Mouse (Mus musculus) midbrain, postnatal 0 days (tissue): ENCODE measurements at regions not wholly inside any gene's neighbourhood (a gene's known extent, or its start where the extent isn't known, plus 50 kb on each side); places are given as distances from the start of the nearest gene placed in this dataset.
A peak's percentile ranks its signal among the peaks of the same experiment; 100 is the strongest.

Source experiments
- ATAC-seq: fragments of 200-750 bp; cut with Nextera tagmentation; 2 replicates; pipeline ENCODE4 v1.8.0; 2017; ENCODE audit warnings: moderate number of reproducible peaks, mild to moderate bottlenecking, moderate TSS enrichment, moderate library complexity; ENCODE audit not compliant: low FRiP score
- DNase-seq: peaks from one replicate; pipeline ENCODE4 v3.0.0-alpha.2; 2015; ENCODE audit warnings: low spot score
- H3K27ac ChIP-seq: fragments of 300-500 bp; sonication (generic); 2 replicates; pipeline ENCODE4 v1.5.1; 2014; ENCODE audit warnings: low read depth, mild to moderate bottlenecking, low read length, mixed read lengths
- H3K27me3 ChIP-seq: fragments of 300-500 bp; sonication (generic); 2 replicates; pipeline ENCODE4 v1.6.1; 2014; ENCODE audit warnings: low read length, control low read depth, mixed read lengths; ENCODE audit not compliant: insufficient read depth
- H3K36me3 ChIP-seq: fragments of 300-500 bp; sonication (generic); 2 replicates; pipeline ENCODE4 v1.6.1; 2014; ENCODE audit warnings: low read length, control low read depth, mixed read lengths; ENCODE audit not compliant: insufficient read depth
- H3K4me1 ChIP-seq: fragments of 300-500 bp; sonication (generic); 2 replicates; pipeline ENCODE4 v1.6.1; 2014; ENCODE audit warnings: mild to moderate bottlenecking, control low read depth, antibody characterized with exemption, low read length, mixed read lengths; ENCODE audit not compliant: insufficient read depth
- H3K4me2 ChIP-seq: fragments of 300-500 bp; sonication (generic); 2 replicates; pipeline ENCODE4 v1.6.1; 2014; ENCODE audit warnings: low read depth, mild to moderate bottlenecking, low read length, mixed read lengths; ENCODE audit not compliant: poor library complexity, severe bottlenecking
- H3K4me3 ChIP-seq: fragments of 300-500 bp; sonication (generic); 2 replicates; pipeline ENCODE4 v1.5.1; 2014; ENCODE audit warnings: low read depth, mild to moderate bottlenecking, low read length, moderate library complexity
- H3K9ac ChIP-seq: fragments of 300-500 bp; sonication (generic); replicated peaks from 2 replicates; pipeline ENCODE4 v1.6.1; 2014; ENCODE audit warnings: mild to moderate bottlenecking, low read length, moderate library complexity, mixed read lengths; ENCODE audit not compliant: poor library complexity, severe bottlenecking
- H3K9me3 ChIP-seq: fragments of 300-500 bp; sonication (generic); 2 replicates; pipeline ENCODE4 v1.6.1; 2016; ENCODE audit warnings: low read length, control low read depth
- CTCF ChIP-seq: IDR thresholded peaks from 2 replicates; pipeline ENCODE4 v1.5.1; 2016; ENCODE audit warnings: antibody characterized with exemption, mild to moderate bottlenecking
- WGBS: fragments of 180-500 bp; shearing (Covaris S2); extraction: QIAGEN DNeasy Blood & Tissue Kit; methylation state at CpG from one replicate; pipeline ENCODE4 v1.1.7; 2014; 5-methylcytosine and 5-hydroxymethylcytosine counted together

GRCm38 (mm10) chr14:105698086-105698485, 198.5 kb downstream of the Spry2 start:
- Histone ChIP-seq H3K27ac (no peak overlapping the region), H3K4me3 (no peak overlapping the region), H3K36me3 (no peaks in the 10 kb centered on the region), H3K9me3 (no peaks in the 10 kb centered on the region), H3K4me2 (no peak overlapping the region), H3K4me1 (no peaks in the 10 kb centered on the region; the same call in 1 of the 2 replicates), H3K9ac (no peak overlapping the region), H3K27me3 (no peaks in the 10 kb centered on the region)
- WGBS, result 95% methylated on average over 1 of the region's 1 CpGs
- DNase-seq (no peak), ATAC-seq (no peak)
- TF ChIP-seq CTCF, result no peak

GRCm38 (mm10) chr14:105697398-105697797, 199.2 kb downstream of the Spry2 start:
- H3K4me2 ChIP-seq, result no peak overlapping the region
- H3K27ac ChIP-seq, result no peak overlapping the region
- H3K4me1 ChIP-seq, result no peaks in the 10 kb centered on the region; the same call in 1 of the 2 replicates
- TF ChIP-seq CTCF, result no peak
- ATAC-seq (no peak), DNase-seq (peak; percentile 51)
- no peaks in the 10 kb centered on the region for H3K27me3 ChIP-seq
- H3K9me3 ChIP-seq, result no peaks in the 10 kb centered on the region
- no peak overlapping the region for H3K4me3 ChIP-seq
- WGBS, result 86% methylated on average over 13 of the region's 13 CpGs
- H3K9ac ChIP-seq, result no peak overlapping the region
- no peaks in the 10 kb centered on the region for H3K36me3 ChIP-seq

GRCm38 (mm10) chr14:105694969-105695368, 201.7 kb downstream of the Spry2 start:
- H3K4me1 ChIP-seq, result no peaks in the 10 kb centered on the region; the same call in 1 of the 2 replicates
- no peaks in the 10 kb centered on the region for H3K27me3 ChIP-seq
- H3K9me3 ChIP-seq, result no peaks in the 10 kb centered on the region
- no peak overlapping the region for H3K9ac ChIP-seq
- no peak overlapping the region for H3K27ac ChIP-seq
- H3K4me2 ChIP-seq, result no peak overlapping the region
- no peak for TF ChIP-seq CTCF
- DNase-seq (no peak), ATAC-seq (no peak)
- H3K4me3 ChIP-seq, result no peak overlapping the region
- H3K36me3 ChIP-seq, result no peaks in the 10 kb centered on the region

GRCm38 (mm10) chr14:105693713-105694112, 202.9 kb downstream of the Spry2 start:
- no peak for ATAC-seq
- WGBS, result 78% methylated on average over 4 of the region's 4 CpGs
- H3K9me3 ChIP-seq, result no peaks in the 10 kb centered on the region
- TF ChIP-seq CTCF, result no peak
- no peak overlapping the region for H3K4me2 ChIP-seq
- no peak overlapping the region for H3K27ac ChIP-seq
- DNase-seq, result no peak
- no peak overlapping the region for H3K4me3 ChIP-seq
- H3K4me1 ChIP-seq, result no peaks in the 10 kb centered on the region; the same call in 1 of the 2 replicates
- no peaks in the 10 kb centered on the region for H3K27me3 ChIP-seq
- no peak overlapping the region for H3K9ac ChIP-seq
- no peaks in the 10 kb centered on the region for H3K36me3 ChIP-seq

- WGBS, result 66% methylated on average over 11 of the region's 11 CpGs
- no peaks in the 10 kb centered on the region for H3K36me3 ChIP-seq
- no peak overlapping the region for H3K4me2 ChIP-seq
- no peaks in the 10 kb centered on the region for H3K4me1 ChIP-seq
- H3K9ac ChIP-seq, result no peak overlapping the region
- no peaks in the 10 kb centered on the region for H3K9me3 ChIP-seq
- H3K4me3 ChIP-seq, result no peak overlapping the region
- TF ChIP-seq CTCF, result no peak
- no peak overlapping the region for H3K27ac ChIP-seq
- DNase-seq (no peak), ATAC-seq (no peak)
- no peaks in the 10 kb centered on the region for H3K27me3 ChIP-seq
These were observed 211.7 kb downstream of the Spry2 start for GRCm38 (mm10) chr14:105684826-105685465.

- Histone ChIP-seq H3K36me3 (no peaks in the 10 kb centered on the region), H3K9me3 (no peaks in the 10 kb centered on the region), H3K4me1 (no peaks in the 10 kb centered on the region), H3K4me3 (no peak overlapping the region), H3K27me3 (no peaks in the 10 kb centered on the region), H3K27ac (no peak overlapping the region), H3K4me2 (no peak overlapping the region), H3K9ac (no peak overlapping the region)
- DNase-seq (no peak), ATAC-seq (no peak)
- WGBS, result 89% methylated on average over 2 of the region's 2 CpGs
- TF ChIP-seq CTCF, result no peak
These were observed 212.3 kb downstream of the Spry2 start for GRCm38 (mm10) chr14:105684329-105684728.
